ENCODE assay signal across 28 mouse cellular contexts in the genomic region with DNA sequence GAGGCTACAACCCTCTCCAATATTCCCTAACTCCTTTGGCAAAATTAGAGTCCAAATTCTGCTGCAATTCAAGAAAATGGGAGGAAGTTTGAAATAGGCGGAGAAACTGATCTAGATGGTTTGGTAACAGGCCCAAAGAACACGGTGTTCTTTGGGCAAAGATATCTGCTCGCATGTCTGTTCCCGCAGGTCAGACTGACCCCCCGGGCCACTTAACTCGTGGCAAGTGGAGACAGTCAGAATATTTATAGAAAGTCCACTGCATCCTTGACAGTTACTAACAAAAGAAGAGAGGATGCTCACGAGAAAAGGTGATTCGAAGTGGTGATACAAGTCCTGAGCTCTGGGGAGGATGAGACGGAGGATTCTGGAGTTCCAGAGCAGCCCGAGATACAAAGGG. TPM values are rescaled to one million over a fixed set of nuclear protein-coding genes. Genes with fewer than 3 reads are reported as not detected.
DNase-seq lines count a peak whose midpoint lies in the region; ATAC-seq and TF ChIP-seq lines count a peak whose summit lies in the region.
"Had no signal": no experiment of that assay in that cellular context is flagged by ENCODE, and none has a peak within 500 bp of the region (broad histone marks: within the 10 kb centered on the region; RNA-seq: fewer than 3 reads in every experiment).

No protein-coding gene starts in this region.

- DNase-seq in heart, adult 11 months = peak; percentile 93
- DNase-seq in heart, embryonic 10.5 days (ENCODE audit: low spot score) = no peak
- no peak for DNase-seq in heart, postnatal 0 days (ENCODE audit: low spot score)
- no peak for DNase-seq in heart, postnatal 25 days (ENCODE audit: low spot score)
- DNase-seq in ovary, adult 18-20 months (ENCODE audit: low spot score) = peak; percentile 69
- DNase-seq in ovary, postnatal 10 days (ENCODE audit: low spot score) = no peak
- DNase-seq in gastrocnemius, adult 8-10 months (ENCODE audit: low spot score in 2 of 2) = no peak
- DNase-seq: adrenal gland, postnatal 10 days; cerebellum, adult 11 months; cerebellum, adult 9-10 months; cerebellum, postnatal 36 days; gastrocnemius, postnatal 14 days; kidney, adult 2 months; kidney, postnatal 4 days; retina, postnatal 1 day; right cerebral cortex, postnatal 14 days; thymus, postnatal 14 days had no signal

- H3K27me3 ChIP-seq in heart, embryonic 10.5 days (ENCODE audit: insufficient read depth, poor library complexity, severe bottlenecking) = no peaks in the 10 kb centered on the region
- no peaks in the 10 kb centered on the region for H3K27me3 ChIP-seq in heart, postnatal 0 days (ENCODE audit: control insufficient read depth, insufficient read depth, low read length)
- H3K27me3 ChIP-seq: CH12.LX; forebrain, embryonic 13.5 days; hindbrain, embryonic 12.5 days; intestine, embryonic 15.5 days; limb, embryonic 13.5 days; Patski had no signal

- no peak overlapping the region for H3K4me2 ChIP-seq in heart, postnatal 0 days (ENCODE audit: low read depth, low read length)
- H3K4me2 ChIP-seq: forebrain, embryonic 13.5 days; hindbrain, embryonic 12.5 days; intestine, embryonic 15.5 days; limb, embryonic 13.5 days; liver, embryonic 11.5 days; midbrain, embryonic 11.5 days had no signal

- H3K4me1 ChIP-seq in heart, embryonic 10.5 days = peaks cover 11% of the 10 kb centered on the region
- H3K4me1 ChIP-seq in heart, postnatal 0 days (ENCODE audit: control insufficient read depth, insufficient read depth) = no peaks in the 10 kb centered on the region
- H3K4me1 ChIP-seq: forebrain, embryonic 13.5 days; hindbrain, embryonic 12.5 days; intestine, embryonic 15.5 days; limb, embryonic 13.5 days had no signal

- no peaks in the 10 kb centered on the region for H3K9me3 ChIP-seq in heart, embryonic 10.5 days
- no peaks in the 10 kb centered on the region for H3K9me3 ChIP-seq in heart, postnatal 0 days (replicated peaks; ENCODE audit: control insufficient read depth, low read length)
- H3K9me3 ChIP-seq: forebrain, embryonic 13.5 days; hindbrain, embryonic 12.5 days; intestine, embryonic 15.5 days had no signal

- TF ChIP-seq CTCF in heart, postnatal 0 days (IDR thresholded peaks at IDR 0.05; ENCODE audit: low read depth) = no peak

- ATAC-seq in heart, postnatal 0 days (ENCODE audit: insufficient read depth, low read depth) = no peak
- ATAC-seq: forebrain, embryonic 13.5 days; hindbrain, postnatal 0 days; intestine, embryonic 15.5 days; midbrain, embryonic 16.5 days; Patski had no signal

- no peak overlapping the region for H3K9ac ChIP-seq in heart, postnatal 0 days (replicated peaks; ENCODE audit: low read depth, low read length)
- H3K9ac ChIP-seq: forebrain, embryonic 13.5 days; hindbrain, embryonic 12.5 days; intestine, embryonic 15.5 days; limb, embryonic 13.5 days had no signal

- no peak overlapping the region for H3K4me3 ChIP-seq in heart, embryonic 10.5 days
- no peak overlapping the region for H3K4me3 ChIP-seq in heart, postnatal 0 days (ENCODE audit: low read depth, low read length)
- H3K4me3 ChIP-seq: forebrain, embryonic 13.5 days; hindbrain, embryonic 12.5 days; intestine, embryonic 15.5 days; limb, embryonic 13.5 days had no signal

- 54% methylated on average over 10 of the region's 10 CpGs for WGBS in heart, embryonic 10.5 days
- WGBS in heart, postnatal 0 days = 40% methylated on average over 10 of the region's 10 CpGs

- 0 out of 2 replicates have a peak, but pooled peaks have one; percentile 9 for TF ChIP-seq EP300 in heart, postnatal 0 days (IDR thresholded peaks at IDR 0.05; ENCODE audit: low read depth)

- no peaks in the 10 kb centered on the region for H3K36me3 ChIP-seq in heart, embryonic 10.5 days
- H3K36me3 ChIP-seq in heart, postnatal 0 days (replicated peaks; ENCODE audit: control insufficient read depth, insufficient read depth, low read length) = no peaks in the 10 kb centered on the region
- H3K36me3 ChIP-seq: hindbrain, embryonic 12.5 days; intestine, embryonic 15.5 days; limb, embryonic 13.5 days had no signal

- intact Hi-C loops in heart, postnatal 25 days (cut with DNase I) = no loop called here

- no peak overlapping the region; the same call in 1 of the 2 replicates for H3K27ac ChIP-seq in heart, embryonic 10.5 days
- no peak overlapping the region for H3K27ac ChIP-seq in heart, postnatal 0 days (ENCODE audit: low read depth)
- H3K27ac ChIP-seq: forebrain, embryonic 13.5 days; hindbrain, embryonic 12.5 days; hindbrain, postnatal 0 days; intestine, embryonic 15.5 days; kidney, postnatal 0 days; limb, embryonic 13.5 days had no signal

RNA-seq across cellular contexts. Expression of gene Max, which starts 10.7 kb away (rescaled TPM):
- polyA plus RNA-seq in heart, embryonic 10.5 days (2016; fragmentation: Nextera tagmentation; extraction: Ambion mirVana) = 10.7 and 12.9 TPM in 2 replicates
- 26.8 and 37.8 TPM in 2 replicates for total RNA-seq in heart, postnatal 0 days (2014; rRNA removed; ENCODE audit: low replicate concordance)
- polyA plus RNA-seq in heart, postnatal 0 days (2015; fragmentation: Nextera tagmentation; extraction: Ambion mirVana) = 5.9 and 8.4 TPM in 2 replicates
- total RNA-seq in heart, postnatal 25 days (2021) = 10 to 100 TPM; 47.7 to 67.9 TPM
- total RNA-seq in gastrocnemius, adult 8-10 months (2022) = 10 to 100 TPM; 27.0 to 40.6 (median 31.6) TPM

Comparison
In these comparisons a context has a peak if more than half of its experiments do, and no peak if none do; other contexts are left out.
1. DNase-seq: peak in heart, adult 11 months (single experiment) and ovary, adult 18-20 months (single experiment); none in heart, embryonic 10.5 days (single experiment), heart, postnatal 0 days (single experiment), heart, postnatal 25 days (single experiment), ovary, postnatal 10 days (single experiment) and gastrocnemius, adult 8-10 months (0 of 2).